Mouse (Mus musculus) myocyte (in vitro differentiated cells): ENCODE data around the gene Psapl1.

Source experiments
- MAX ChIP-seq: IDR thresholded peaks from one replicate; pipeline ENCODE4 v1.6.1; 2011; ENCODE audit warnings: low read depth, mild to moderate bottlenecking, control low read depth
- MYOG ChIP-seq, 3 experiments: IDR thresholded peaks; one replicate each; pipeline ENCODE4 v1.6.1; 2011; ENCODE audit warnings: control low read depth in 2 of 3, low read depth in 2 of 3, mild to moderate bottlenecking in 2 of 3; ENCODE audit not compliant: insufficient read length in 2 of 3, control insufficient read depth in 1 of 3, insufficient read depth in 1 of 3
- POLR2A ChIP-seq: IDR thresholded peaks from one replicate; pipeline ENCODE4 v1.6.1; 2011; ENCODE audit warnings: low read depth, mild to moderate bottlenecking, control low read depth, moderate library complexity; ENCODE audit not compliant: insufficient read length
- POLR2AphosphoS2 ChIP-seq: IDR thresholded peaks from one replicate; pipeline ENCODE4 v1.6.1; 2011; ENCODE audit warnings: low read depth, control low read depth; ENCODE audit not compliant: insufficient read length
- SRF ChIP-seq: IDR thresholded peaks from one replicate; pipeline ENCODE4 v1.6.1; 2011; ENCODE audit warnings: low read depth; ENCODE audit not compliant: control insufficient read depth, insufficient read length
- TCF12 ChIP-seq: IDR thresholded peaks from one replicate; pipeline ENCODE4 v1.6.1; 2011; ENCODE audit warnings: mild to moderate bottlenecking, control low read depth; ENCODE audit not compliant: poor library complexity, insufficient read depth, severe bottlenecking
- TCF3 ChIP-seq: IDR thresholded peaks from one replicate; pipeline ENCODE4 v1.6.1; 2011; ENCODE audit warnings: low read depth, control low read depth; ENCODE audit not compliant: insufficient read length
- USF1 ChIP-seq: IDR thresholded peaks from one replicate; pipeline ENCODE4 v1.6.1; 2011; ENCODE audit warnings: low read depth, mild to moderate bottlenecking, control low read depth, moderate library complexity

DNA sequence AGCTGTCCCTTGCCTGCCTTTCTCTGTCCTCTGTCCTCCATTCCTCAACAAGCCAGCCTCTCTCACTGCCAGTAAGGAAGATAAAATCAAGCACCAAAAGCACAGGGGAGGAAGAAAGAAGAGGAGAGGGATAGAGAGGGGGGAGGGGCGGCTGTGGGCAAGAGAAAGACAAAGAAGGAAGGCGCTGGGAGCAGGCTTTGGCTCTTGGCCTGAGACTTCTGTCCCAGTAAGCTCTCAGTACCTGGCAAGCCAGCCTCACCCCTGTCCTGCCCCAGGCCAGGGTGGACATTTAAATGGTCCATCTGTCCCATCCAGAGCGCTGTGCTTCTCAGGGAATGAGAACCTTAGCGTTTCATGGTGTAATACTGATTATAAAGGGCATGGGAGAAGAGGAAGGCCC lies 9.2 kb upstream of the Psapl1 start:
- TF ChIP-seq POLR2A (no peak), POLR2AphosphoS2 (no peak), MAX (no peak), TCF3 (no peak), SRF (no peak), USF1 (no peak), TCF12 (no peak), MYOG (IDR thresholded peaks at IDR 0.05; ENCODE audit: control insufficient read depth in 1 of 3, insufficient read depth in 1 of 3, insufficient read length in 2 of 3, low read depth in 2 of 3) (no peak)
